Mouse (Mus musculus): ENCODE measurements at regions not wholly inside any gene's neighbourhood (a gene's known extent, or its start where the extent isn't known, plus 50 kb on each side); places are given as distances from the start of the nearest gene placed in this dataset.

DNA sequence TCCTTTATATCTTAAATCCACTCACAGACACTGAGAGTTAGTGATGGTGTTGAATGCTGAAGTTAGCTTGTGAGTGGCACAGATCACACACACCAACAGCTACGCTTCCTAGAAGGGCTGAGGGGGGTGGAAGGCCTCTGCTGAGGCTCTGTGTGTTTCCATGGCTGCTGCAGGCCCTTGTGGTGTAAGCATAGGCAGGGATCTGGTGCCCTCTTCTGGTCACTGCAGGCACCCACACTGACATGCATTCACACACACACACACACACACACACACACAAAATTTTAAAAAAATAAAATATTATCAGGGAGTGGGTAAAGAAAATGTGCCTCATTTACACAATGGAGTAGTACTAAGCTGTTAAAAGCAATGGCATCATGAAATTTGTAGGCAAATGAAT, 105.5 kb upstream of the 1700021F07Rik start:
- DNase-seq (ENCODE audit: low read depth, low spot score): peak; percentile 67

DNA sequence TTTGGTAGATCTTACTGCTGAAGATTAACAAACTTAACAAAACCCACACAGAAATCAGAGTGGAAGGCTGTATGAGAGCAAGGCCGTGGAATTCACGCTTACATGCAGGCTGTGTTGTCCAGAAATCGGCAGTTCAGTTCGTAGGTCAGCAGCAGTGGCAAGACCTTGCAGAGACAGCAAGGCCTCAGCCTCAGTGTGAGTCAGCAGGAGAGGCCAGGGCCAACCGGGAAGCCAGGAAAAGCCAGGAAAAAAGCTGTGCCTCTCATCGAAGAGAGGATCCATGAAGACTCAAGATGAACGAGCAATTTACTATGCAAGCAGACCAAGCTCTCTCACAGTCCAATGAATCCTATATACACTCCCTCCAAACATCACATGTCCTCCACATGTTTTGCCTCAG, 103.4 kb upstream of the 1700021F07Rik start:
- DNase-seq (ENCODE audit: low read depth, low spot score): no peak

DNA sequence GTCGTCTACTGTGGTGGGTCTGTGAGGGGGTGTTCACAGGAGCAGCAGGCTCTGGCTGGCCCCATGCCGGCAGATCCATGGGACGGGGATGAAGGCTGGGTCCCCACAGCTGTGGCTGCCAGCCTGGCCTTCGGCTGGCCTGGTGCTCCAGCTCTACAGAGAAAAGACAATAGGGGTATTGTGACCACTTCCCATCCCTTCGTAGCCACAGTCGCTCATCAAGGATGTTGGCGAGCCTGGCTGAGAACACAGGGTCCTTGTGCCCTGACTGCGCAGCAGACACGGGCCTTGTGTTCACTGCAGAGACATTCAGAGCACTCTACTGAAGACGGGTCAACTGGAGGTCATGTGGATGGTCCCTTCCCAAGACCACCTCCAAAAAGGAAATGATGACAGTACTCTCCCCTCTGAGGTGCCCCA, 102.4 kb upstream of the 1700021F07Rik start:
- DNase-seq (ENCODE audit: low read depth, low spot score): no peak

DNA sequence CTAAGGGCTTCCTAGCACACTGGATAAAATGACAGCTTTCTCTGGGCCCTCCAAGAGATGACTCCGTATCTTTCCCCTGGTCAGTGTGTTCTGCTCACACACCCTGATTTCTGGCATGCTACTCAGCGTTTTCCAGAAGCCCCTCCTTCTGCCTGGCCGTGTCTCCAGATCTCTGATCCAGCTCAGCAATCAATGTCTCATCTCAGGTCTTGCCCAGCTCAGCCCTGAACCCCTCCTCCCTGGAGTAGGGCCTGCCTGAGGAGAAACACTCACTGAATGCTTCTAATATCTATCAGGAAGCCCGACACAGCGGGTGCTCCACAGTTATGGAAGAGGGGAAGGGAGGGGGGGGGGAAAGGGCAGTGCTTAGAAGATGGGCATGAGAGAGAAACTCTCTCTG, 101.9 kb upstream of the 1700021F07Rik start:
- DNase-seq (ENCODE audit: low read depth, low spot score): no peak

DNA sequence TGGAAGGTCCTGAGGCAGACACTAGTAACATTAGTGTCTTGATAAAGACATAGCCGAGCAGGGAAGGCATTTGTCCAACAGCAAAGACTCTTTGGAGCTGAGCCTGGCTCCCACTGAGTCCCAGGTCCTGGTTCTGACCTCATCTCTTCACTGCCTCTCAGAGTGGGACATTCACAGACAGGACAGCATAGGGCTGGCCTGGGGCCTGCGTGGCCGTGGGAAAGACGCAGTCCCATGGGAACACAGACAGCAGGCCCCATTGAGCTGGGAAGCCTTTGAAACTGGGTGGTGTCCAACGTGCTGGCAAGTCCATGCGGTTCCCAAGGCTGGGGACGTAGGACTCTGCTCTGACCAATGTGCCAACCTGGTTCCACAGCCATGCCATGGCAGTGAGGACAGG, 97.5 kb upstream of the 1700021F07Rik start:
- DNase-seq (ENCODE audit: low read depth, low spot score): no peak

DNA sequence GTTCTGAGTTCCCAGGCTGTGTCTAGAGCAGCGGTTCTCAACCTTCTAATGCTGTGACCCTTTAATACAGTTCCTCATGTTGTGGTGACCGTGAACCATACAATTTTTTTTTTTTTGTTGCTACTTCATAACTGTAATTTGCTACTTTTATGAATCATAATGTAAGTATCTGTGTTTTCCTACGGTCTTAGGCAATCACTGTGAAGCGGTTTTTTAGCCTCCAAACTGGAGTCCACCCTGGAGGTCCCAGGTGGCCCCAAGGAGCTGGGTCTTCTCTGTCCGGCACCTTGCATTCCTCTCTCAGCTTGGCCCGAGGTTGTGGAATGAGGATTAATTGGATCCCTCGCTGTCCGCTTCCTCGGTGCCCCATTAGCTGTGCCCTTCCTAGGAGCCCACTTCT, 96.6 kb upstream of the 1700021F07Rik start:
- no peak for DNase-seq (ENCODE audit: low read depth, low spot score)

DNA sequence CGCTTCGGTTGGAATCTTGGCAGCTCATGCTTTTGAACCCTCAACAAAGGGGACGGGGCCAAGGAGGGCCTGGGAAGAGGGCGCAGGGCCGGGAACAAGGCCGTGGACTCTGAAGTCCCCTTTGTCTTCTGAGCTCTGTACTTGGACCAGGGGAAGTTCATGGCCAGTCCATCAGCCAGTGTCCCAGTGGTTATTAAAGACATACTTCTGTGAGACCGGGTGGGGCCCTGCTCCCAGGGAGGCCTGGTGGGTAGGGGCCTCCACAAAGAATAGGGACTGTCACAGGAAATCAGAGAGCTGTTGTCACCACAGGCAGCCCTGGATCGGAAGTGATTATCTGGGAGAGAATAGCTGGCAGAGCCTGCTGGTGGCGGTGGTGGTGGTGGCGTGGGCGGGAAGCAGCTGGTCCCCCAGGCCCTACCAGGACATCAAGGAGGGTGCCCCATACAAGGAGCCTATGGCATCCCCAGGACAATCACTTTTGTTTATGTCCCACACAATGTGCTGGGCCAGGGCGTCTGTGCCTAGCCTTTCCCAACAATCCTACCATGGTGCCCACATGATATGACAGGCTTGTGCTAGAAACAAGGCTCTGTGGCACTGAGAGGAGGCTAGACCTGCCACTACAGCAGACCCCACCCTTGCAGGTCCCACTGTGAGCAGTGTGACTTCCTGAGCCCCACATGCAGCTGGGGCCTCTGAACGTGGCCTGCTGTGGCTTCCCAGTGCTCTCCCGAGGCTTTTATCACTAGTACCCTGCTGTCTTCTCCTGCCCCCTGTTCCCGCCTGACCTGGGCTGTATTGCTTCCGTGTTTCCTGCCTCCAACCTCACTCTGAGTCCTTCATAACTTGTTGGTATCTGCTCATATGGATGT, 96.0 kb upstream of the 1700021F07Rik start:
- DNase-seq (ENCODE audit: low read depth, low spot score): no peak

DNA sequence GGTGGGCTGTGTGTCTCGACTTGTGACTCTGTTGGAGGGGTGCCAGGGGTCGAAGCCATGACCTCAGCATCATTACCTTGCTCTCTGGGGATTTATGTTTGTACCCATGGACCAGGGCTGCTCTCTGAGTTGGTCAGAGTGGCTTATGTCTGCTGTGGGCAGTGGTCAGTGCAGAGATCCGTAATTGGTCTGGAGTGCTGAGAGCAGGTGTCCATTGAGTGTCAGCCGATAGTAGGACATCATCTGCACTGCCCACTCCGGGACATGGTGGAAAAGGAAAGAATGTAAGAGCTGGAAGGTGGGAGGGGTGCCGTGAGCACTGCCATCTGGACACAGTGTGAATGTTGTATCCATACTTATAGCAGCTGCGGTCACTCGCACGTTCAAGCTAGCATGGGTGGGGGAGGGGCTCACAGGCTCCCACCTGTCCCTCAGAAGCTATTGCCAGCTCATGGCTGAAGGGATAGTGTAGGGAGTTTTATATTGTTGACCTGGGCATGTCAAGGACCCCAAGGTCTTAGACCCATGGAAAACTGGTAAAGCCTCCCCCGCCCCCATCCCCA, 94.4 kb upstream of the 1700021F07Rik start:
- no peak for DNase-seq (ENCODE audit: low read depth, low spot score)

DNA sequence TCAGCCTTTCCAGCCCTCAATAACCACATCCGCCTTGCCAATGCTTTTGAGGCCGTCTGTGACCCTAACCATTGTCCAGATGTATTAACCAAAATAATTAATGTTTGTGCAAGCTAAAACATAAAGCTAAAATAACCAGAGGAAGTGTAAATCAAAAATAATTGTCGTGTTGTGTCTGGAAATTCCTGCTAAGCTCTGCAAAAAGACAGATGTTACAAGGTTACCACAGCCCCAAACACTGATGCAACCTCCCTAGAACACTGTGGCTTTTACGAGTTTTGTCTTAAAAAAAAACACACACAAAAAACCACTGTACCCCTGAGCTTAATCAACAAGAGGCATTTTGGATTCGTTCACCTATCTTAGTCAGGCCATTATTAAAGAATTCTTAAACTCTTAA, 90.5 kb upstream of the 1700021F07Rik start:
- no peak for DNase-seq (ENCODE audit: low read depth, low spot score)

DNA sequence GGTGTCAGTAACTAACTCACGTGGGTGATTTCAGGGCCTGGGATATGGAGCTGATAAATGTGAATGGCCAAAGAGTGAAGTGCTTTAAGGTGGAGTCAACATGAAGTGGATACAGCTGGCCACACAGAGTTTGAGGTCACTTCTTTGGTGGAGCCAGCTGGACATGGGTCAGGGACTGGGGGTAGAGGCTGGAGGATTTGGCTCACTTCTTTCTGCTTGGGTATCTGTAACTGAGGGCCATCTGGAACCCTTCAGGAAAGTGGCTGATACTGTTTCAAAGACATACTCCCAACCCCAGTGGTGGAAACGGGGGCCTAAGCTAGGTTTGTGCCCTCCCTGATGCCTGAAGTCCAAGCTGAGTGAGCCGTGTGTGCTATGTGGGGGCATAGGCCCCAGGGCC, 90.1 kb upstream of the 1700021F07Rik start:
- DNase-seq (ENCODE audit: low read depth, low spot score): no peak

DNA sequence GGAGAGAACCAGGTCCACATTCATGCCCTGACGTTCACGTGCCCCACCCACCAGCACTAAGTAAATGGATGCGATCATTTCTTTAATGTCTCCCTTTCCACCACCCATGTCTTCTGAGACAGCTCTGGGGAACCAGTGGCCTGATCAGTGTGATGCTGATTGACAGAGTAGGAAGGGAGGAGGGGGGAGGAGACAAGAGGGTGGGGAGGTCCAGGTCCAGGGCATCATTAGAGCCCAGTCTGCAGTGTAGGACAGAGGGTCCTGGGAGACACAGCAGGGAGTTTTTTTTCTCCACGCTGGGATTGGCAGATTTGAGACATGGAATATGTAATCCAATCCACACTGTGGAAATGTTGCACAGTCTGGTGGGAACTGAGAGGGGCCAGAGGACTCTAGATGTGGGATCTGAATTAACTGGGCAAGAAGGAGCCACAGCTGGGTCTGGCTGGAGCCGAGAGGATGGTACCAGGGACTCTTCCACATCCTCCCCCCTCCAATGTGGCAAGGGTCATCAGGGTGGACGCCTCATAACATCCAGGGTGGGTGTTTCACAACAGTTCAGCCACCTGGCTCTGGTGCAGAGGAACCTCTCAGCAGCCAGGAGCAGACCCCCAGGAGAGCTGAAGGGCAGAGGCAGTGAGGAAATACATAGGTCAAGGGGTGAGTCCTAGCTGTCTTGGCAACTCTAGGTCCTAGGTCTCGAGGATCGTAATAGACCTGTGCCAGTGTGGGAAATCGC, 89.3 kb upstream of the 1700021F07Rik start:
- no peak for DNase-seq (ENCODE audit: low read depth, low spot score)

DNA sequence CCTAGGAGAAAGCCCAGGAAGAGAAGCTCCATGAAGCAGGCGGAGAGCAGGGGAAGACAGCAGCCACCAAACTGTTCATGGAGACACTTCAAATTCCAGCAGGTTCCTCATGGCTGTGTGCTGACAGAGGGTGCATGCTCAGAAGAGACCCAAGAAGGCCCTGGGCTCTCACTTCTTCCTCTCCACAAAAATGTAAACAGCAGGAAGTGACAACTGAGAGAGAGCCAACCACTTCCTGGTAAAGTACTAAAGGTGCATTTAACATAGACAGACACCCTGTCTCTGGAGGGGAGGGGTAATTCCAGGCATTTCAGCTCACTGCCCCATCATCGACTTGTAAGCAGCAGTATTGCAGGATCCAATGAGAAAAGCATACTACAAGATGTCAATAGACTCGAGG, 85.8 kb upstream of the 1700021F07Rik start:
- peak; percentile 82 for DNase-seq (ENCODE audit: low read depth, low spot score)

DNA sequence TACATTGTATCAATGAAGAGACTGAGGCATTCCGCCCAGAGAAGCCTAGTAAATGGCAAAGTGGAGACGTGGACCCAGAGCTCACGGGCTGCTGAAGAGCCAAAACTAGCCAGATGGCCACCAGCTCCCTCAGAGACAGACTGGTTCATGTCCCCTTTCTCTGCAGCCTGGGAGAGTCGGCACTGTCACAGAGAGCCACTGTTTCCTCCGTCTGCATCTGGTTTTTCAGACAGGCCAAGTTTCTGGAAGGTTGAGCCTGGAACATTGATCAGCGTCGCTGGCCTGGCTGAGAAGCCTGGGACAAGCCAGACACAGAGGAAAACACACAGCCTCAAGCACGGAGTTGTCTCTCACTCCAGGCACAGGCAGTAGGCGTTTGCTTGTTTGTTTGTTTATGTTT, 83.4 kb upstream of the 1700021F07Rik start:
- DNase-seq (ENCODE audit: low read depth, low spot score): no peak

DNA sequence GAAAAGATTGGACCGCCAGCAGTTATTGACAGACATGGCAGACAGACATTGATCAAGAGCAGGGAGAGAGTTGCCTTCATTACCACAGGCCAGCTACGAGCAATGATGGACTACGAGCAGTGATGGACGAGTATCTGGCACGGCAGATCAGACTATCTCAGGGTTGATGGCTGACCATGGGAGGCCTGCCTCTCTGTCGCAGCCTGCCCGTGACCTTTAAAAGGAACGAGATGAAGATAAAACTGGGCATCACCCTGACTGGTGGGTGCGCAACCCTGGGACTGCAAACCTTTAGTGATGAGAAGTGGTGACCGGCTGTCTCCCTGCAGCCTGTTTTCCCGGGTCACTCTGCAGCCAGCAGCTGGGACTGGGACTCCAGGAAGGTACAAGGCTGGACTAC, 80.3 kb upstream of the 1700021F07Rik start:
- DNase-seq (ENCODE audit: low read depth, low spot score): no peak

DNA sequence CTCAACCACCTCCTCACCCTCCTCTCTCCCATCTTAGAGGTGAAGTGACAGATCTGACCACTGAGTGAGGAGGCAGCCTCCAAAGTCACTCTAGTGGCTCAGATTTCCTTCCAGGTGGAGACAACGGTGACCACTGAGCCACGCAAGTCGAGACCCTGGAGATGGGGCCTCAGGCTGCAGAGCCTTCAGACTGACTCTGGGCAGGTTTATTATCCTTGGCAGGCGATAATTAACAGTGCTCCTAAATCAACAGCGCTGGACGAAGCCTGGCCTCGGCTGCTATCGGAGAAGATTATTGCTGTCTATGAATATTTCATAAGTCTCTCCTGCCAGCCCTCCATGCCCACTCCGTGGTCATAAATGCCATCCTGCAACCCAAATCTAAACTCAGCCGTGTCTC, 79.1 kb upstream of the 1700021F07Rik start:
- DNase-seq (ENCODE audit: low read depth, low spot score): no peak

DNA sequence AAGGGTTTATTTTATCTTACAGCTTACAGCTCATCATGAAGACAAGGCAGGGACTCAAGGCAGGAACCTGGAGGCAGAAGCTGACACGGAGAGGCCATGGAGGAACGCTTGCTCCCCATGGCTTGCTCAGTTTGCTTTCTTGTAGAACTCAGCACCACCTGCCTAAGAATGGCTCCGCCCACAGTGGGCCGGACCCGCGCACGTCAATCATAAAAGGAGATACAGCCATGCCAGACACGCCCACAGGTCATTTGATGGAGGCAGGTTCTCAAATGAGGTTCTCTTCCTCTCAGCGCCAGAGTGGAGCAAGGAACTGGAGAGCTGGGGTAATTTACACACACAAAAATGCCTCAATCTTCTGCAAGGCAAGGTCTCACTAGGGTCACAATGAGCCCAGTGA, 78.0 kb upstream of the 1700021F07Rik start:
- peak; percentile 86 for DNase-seq (ENCODE audit: low read depth, low spot score)

DNA sequence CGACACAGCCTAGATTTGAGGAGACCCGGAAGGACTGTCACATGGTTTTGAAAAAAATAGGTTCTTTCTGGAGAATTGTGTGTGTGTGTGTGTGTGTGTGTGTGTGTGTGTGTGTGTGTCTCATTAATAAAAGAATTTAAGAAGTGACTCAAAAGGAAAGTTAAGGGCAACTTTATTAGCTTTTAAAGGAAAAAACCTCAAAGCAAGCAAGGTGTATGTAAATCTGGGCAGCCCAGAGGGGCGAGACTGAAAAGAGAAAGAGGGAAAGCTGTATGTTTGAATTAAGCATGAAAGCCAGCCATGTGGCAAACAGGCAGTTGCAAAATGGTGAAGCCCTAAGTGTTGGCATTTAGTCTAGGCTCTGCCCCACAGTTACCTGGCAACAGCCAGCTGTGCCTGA, 77.3 kb upstream of the 1700021F07Rik start:
- DNase-seq (ENCODE audit: low read depth, low spot score): no peak

DNA sequence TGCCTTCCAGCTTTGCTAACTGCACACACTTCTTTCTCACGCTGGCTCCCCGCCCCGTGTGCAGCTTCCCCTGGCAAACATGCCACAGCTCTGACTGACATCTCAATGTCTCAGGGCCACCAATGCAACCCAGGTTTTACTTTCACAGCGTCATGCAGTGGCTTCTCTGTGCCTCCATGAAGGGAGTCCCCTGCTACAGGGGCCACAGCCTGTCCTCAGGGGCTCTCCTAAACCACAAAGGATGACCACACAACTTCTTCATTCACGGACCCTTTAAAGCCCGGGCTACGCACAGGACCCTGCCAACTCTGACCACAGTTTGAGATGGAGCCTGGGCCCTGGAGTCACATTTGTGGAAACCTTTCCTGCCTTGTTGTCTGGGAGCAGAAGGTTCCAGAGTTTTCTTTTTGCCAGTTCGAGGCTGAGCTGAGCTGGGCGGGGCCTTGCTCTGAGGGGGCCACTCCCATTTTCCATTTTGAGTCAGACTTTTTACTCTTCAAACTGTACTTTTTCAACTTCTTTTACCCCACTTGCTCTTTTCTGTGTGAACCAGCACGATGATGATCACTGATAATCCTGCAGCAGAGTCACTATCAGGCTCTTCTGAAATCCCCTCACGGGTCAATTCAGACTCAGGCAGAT, 73.7 kb upstream of the 1700021F07Rik start:
- peak; percentile 76 for DNase-seq (ENCODE audit: low read depth, low spot score)

DNA sequence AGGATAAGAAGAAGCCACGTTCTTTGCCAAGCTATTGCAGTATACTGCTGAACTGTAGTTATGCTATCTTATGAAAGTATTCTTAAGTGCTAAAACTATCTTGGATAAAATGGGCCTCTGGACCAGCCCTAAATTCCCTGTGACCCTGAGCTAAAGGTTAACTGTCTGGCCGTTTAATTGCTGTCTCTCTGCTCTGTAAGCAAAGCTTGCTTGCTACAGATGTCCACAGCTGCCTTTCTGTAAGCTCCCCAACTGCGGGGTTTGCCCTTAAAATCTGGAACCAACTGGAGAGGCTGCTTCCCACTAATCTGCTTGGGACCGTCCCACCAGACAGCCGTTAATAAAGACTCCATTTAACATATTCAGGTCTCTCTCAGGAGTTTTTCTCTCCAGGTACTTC, 73.2 kb upstream of the 1700021F07Rik start:
- no peak for DNase-seq (ENCODE audit: low read depth, low spot score)

DNA sequence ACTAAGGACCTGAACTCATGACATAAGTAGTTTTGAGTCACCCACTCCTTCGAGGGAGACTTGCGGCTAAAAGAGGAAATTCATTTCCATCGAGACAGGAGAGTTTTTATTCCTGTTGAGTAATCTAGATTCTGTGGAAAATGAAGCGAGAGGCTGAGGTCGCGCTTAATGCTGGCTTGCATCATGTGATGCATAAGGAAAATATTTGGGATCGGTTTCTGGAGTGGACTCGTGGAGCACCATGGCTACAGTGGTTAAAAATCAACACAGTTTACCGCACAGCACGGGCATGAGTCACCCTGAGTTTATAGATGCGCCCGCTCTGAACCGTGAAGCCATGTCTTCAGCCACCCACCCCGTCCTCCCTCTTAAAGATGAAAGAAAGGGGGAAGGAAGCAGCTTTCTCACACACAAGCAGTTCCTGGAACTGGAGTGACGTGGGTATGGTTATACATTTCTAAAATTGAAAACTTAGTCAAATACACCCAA, 70.3 kb upstream of the 1700021F07Rik start:
- peak; percentile 86 for DNase-seq (ENCODE audit: low read depth, low spot score)

DNA sequence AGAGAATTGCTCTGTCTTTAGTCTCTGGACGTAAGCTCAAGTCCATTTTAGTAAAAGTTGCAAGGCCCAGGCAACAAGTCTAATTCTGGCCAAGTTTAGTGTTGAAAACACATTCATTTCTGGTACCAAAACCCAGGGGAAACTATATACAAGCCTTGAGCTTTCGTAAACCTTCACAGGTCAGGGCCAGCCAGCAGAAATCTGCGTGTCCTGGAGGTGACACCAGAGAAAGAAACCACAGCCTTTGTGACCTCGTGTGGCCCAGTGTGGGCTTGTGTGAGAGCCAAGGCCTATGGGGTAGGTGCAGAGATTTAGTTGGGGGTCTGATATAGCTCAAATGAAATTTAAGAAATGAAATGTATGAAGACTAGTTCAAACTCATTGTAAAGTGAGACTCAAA, 69.6 kb upstream of the 1700021F07Rik start:
- no peak for DNase-seq (ENCODE audit: low read depth, low spot score)
